Mouse (Mus musculus): ENCODE results near the gene Tal1.

The Tal1 gene

GRCm38 (mm10) chr4:115063518-115064239 is 7.5 kb downstream of the Tal1 start:
- DNase-seq (ENCODE audit: low read depth, low spot score), result no peak

GRCm38 (mm10) chr4:115071668-115072067 is 15.4 kb downstream of the Tal1 start:
- DNase-seq (ENCODE audit: low read depth, low spot score), result no peak

GRCm38 (mm10) chr4:115074789-115075188 is 18.6 kb downstream of the Tal1 start:
- DNase-seq (ENCODE audit: low read depth, low spot score), result no peak

- DNase-seq (ENCODE audit: low read depth, low spot score), result no peak
Measured at GRCm38 (mm10) chr4:115075204-115075915, 19.1 kb downstream of the Tal1 start.

DNA sequence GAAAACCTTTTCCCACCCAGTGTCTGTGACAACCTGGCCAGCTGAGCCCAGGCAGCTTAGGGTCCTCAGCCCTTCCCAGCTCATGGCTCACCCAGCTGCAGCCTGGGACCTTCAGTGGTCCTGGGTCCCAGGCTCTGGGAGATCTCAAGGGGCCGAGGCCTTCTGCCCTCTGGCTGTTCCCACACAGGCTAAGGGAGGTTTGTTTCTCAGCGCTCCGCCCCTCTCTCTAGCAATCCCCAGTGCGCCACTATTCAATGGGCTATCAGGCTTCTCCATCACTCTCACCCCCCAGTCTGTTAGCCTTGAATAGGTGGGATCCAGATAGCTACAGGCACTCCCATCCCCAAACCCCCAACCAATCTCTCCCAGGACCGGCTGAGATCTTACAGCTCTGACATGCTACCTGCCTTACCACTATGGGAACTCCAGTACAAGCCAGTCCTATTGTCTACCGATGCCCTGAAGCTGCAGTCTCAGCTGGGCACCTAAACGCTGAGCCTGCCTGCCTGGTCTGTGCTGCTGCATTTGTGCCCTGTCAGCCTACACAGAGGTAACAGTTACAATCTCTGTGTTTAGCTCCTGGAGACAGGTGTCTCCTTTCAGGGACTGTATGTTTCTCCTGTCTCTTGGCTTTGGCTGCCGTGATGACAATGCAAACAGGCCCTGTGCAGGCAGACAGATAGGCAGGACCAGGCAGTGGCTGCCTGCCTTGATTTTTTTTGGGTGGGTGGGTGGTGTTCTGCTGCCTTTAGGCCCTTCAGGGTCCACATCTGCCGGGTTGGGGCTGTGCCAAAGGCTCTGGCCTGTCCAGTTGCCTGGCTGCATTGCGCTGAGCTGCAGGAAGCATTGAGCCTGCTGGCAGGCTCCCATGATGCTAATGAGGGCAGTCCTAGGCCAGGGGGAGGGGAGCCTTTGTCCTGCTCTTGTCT is 22.9 kb downstream of the Tal1 start:
- no peak for DNase-seq (ENCODE audit: low read depth, low spot score)

GRCm38 (mm10) chr4:115079821-115080349 is 23.7 kb downstream of the Tal1 start:
- DNase-seq (ENCODE audit: low read depth, low spot score), result no peak

GRCm38 (mm10) chr4:115083031-115083430 is 26.8 kb downstream of the Tal1 start:
- no peak for DNase-seq (ENCODE audit: low read depth, low spot score)

DNA sequence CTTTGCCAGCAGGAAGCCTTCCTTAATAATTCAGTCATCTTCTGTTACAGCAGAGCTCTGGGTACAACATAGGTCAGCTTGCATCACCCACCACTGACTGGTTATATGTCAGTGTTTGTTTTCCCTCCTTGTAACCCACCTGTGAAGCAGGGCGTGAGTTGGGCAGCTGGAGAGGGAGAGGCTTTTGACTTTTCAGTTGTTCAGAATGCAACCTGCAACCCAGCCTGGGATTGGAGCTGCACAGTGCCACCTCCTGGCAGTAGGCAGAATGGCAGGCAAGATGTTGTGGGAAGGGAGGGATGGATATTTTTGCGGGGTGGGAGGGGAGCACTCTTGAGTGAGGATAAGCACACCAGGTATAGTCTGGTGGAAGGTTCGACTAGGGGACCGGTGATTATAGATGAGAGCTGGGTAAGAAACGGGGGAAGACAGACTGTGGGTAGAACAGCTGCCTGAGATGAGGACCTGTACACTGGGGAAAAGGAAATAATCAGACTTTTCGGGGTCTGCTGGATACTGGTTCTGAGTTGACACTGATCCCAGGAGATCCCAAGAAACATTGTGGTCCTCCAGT is 29.4 kb downstream of the Tal1 start:
- DNase-seq (ENCODE audit: low read depth, low spot score), result no peak

DNA sequence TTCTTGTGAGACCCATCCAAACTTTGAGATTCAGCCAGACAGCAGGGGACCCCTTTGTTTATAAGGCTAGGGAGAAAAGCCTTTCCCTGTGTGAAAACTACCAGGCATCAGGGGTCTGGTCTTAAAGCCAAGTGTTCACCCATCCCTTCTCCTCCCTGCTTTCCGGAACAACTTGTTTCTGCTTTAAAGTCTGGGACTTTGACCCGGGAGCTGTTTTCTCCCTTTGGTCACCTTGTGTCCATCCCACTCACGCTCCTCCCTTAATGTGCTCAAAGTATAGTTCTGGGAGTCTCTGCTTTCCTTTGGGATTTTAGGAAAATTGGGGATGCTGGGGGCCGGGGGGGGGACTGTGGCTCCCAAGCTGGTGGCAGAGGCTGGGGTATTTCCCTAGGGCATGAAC is 30.0 kb downstream of the Tal1 start:
- no peak for DNase-seq (ENCODE audit: low read depth, low spot score)

- no peak for DNase-seq (ENCODE audit: low read depth, low spot score)
Measured at GRCm38 (mm10) chr4:115086763-115087415, 30.7 kb downstream of the Tal1 start.

GRCm38 (mm10) chr4:115088611-115089338 is 32.5 kb downstream of the Tal1 start, which contains the start of gene Pdzk1ip1:
TSS of gene Pdzk1ip1 (plus strand) at chr4:115088708.
- DNase-seq (ENCODE audit: low read depth, low spot score), result no peak

DNA sequence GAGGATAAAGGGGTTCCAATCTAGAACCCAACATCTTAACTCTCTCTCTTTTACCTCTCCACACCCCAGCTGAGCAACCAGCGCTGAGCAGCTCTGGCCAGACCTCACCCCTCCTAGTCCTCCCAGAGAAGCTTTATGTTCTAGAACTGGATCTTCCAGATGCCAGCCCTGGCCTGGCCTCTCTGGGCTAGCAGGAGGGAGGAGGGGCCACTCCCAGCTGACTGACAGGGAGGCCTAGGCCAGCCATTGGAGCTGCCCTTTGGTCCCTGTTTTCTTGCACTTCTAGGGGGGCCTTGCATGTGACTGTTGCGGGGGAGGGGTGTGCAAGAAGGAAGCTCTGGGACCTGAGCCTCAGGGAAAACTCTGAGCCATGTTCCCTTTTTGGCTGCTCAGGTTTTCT is 34.4 kb downstream of the Tal1 start:
- DNase-seq (ENCODE audit: low read depth, low spot score), result no peak

DNA sequence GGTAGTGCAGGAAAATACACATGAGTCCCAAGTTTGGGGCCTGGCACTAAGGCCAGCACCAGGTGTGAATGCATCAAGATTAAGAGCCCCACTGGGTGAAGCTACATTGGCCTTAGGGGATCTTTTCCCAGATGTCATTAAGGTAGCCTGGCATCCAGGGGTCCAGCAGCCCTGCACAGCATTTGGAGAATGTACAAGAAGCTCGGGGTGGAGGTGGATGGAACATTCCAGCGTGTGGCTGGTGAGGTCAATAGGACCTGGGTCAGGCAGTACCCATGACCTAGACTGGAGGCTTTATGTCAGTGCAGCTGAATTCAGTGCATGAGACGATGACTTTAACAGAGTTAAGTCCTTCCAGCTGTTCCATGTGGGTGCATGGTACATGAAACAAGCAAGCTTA is 35.6 kb downstream of the Tal1 start:
- DNase-seq (ENCODE audit: low read depth, low spot score), result no peak

DNA sequence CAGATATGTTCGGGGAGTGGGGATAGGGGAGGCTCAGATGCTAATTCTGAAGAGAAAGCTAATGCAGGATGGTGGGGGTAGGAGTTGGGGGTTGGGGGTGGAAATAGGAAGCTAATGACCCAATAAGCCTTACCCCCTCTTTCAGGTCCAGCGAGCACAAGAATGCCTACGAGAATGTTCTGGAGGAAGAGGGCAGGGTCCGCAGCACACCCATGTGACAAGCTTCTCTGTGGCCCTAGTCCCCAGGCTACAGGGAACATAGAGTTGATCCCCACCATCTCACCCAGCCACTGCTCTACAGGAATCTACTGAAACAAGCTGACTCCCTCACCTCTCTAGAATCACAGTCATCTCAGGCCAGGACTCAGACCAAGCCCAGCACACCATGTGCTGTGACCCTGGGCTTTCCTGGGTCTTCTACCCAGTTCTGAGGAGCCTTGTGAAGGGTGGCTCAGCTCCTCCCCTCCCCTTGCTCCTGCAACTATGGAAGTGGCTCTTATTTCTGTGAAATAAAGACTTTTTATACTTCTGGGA is 37.2 kb downstream of the Tal1 start:
- DNase-seq (ENCODE audit: low read depth, low spot score), result no peak

DNA sequence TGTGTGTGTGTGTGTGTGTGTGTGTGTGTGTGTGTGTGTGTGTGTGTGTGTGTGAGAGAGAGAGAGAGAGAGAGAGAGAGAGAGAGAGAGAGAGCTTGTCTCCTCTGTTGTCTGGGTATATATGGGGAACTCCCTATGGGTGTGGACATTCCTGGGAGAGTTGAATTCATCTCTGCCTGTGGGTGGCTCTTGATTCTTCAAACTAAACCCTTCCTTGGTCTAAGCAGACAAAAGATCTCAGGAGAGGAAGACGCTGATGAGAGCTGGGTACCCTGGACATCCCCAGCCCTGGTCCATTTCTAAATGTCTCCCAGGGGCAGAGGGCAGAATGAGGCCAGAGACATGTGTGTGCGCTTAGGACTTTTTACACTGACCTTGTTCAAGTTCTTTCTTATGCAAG is 37.8 kb downstream of the Tal1 start:
- DNase-seq (ENCODE audit: low read depth, low spot score), result no peak

DNA sequence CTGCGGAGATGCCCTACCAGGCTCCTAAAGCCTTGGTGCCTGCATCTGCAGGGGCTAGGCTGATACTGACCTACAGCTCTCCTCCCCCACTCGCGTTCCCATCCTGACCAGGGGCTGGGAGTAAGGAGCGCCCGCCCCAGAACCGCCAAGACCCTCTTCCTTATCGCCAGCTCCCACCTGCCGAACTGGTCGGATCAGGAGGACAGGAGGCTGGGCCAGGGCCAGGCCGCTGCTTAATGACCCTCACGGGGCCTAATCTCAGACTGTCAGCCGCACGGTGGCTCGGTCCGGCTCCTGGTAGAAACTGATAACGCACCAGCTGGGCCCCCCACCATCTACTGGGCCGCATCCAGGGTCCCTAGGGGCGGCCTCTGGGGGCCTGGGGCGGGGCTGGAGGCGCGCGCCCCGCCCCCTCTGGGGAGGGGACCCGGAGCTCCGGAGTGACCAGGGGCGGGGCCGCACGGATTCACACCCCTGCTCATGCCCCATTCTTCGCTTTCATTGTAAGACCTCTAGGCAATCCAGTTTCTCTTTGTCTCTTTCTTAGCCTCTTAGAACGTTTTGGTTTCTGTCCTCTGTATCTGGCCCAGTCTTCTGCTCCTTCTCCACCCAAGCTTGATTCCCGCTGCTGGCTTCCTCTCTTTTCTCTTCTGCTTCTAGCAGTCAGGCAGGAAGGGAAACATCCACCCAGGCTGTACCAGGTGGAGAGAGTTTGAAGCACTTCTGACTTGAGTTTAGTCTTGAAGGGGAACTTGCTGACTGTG is 39.6 kb downstream of the Tal1 start:
- DNase-seq (ENCODE audit: low read depth, low spot score), result peak; percentile 36

- no peak for DNase-seq (ENCODE audit: low read depth, low spot score)
Measured at GRCm38 (mm10) chr4:115096435-115097145, 40.4 kb downstream of the Tal1 start.

- no peak for DNase-seq (ENCODE audit: low read depth, low spot score)
Measured at GRCm38 (mm10) chr4:115097146-115097496, 40.9 kb downstream of the Tal1 start.

- peak; percentile 14 for DNase-seq (ENCODE audit: low read depth, low spot score)
Measured at GRCm38 (mm10) chr4:115101682-115102081, 45.5 kb downstream of the Tal1 start.
